Comparison of ENCODE assay signal across 8 mouse cellular contexts in genomic region chr13:73762938-73763337, GRCm38 (mm10). TPM values are rescaled to one million over a fixed set of nuclear protein-coding genes. Genes with fewer than 3 reads are reported as not detected.
DNase-seq lines count a peak whose midpoint lies in the region; ATAC-seq and TF ChIP-seq lines count a peak whose summit lies in the region.

No protein-coding gene starts in this region.

- H3K4me3 ChIP-seq in heart, embryonic 12.5 days, result peak overlapping the region; percentile 69
- peak overlapping the region; percentile 71 for H3K4me3 ChIP-seq in ES-Bruce4 (ENCODE audit: low read depth, low read length)
- H3K4me3 ChIP-seq in liver, embryonic 15.5 days (replicated peaks), result peak overlapping the region; percentile 64; the same call in 1 of the 2 replicates

- H3K4me2 ChIP-seq in heart, embryonic 12.5 days, result peak overlapping the region; percentile 86
- peak overlapping the region; percentile 92 for H3K4me2 ChIP-seq in liver, embryonic 15.5 days

- H3K36me3 ChIP-seq in heart, embryonic 12.5 days, result 0 out of 2 replicates have a peak, but pooled peaks cover 3% of the 10 kb centered on the region
- H3K36me3 ChIP-seq in ES-Bruce4 (ENCODE audit: control insufficient read depth, insufficient read depth, low read length, poor library complexity, severe bottlenecking), result peaks cover 4% of the 10 kb centered on the region; the same call in 1 of the 2 replicates
- H3K36me3 ChIP-seq in liver, embryonic 15.5 days (replicated peaks), result no peaks in the 10 kb centered on the region

- no peaks in the 10 kb centered on the region for H3K27me3 ChIP-seq in heart, embryonic 12.5 days (replicated peaks)
- no peaks in the 10 kb centered on the region for H3K27me3 ChIP-seq in ES-Bruce4 (ENCODE audit: control insufficient read depth, insufficient read depth, low read length, poor library complexity, severe bottlenecking)
- no peaks in the 10 kb centered on the region for H3K27me3 ChIP-seq in liver, embryonic 15.5 days

- 0 out of 2 replicates have a peak, but pooled peaks have one; percentile 19 for ATAC-seq in heart, embryonic 12.5 days (ENCODE audit: insufficient number of reproducible peaks, low FRiP score)
- ATAC-seq in granulocyte monocyte progenitor cell, adult 5-6 weeks (replicated peaks; ENCODE audit: poor library complexity, severe bottlenecking), result peak; percentile 10
- peak; percentile 20 for ATAC-seq in liver, embryonic 15.5 days (ENCODE audit: insufficient read depth)

- H3K27ac ChIP-seq in heart, embryonic 12.5 days (ENCODE audit: poor library complexity, severe bottlenecking), result 0 out of 2 replicates have a peak overlapping the region, but pooled peaks have one; percentile 44
- H3K27ac ChIP-seq in ES-Bruce4 (ENCODE audit: insufficient read depth, low read length), result peak overlapping the region; percentile 57
- peak overlapping the region; percentile 64 for H3K27ac ChIP-seq in liver, embryonic 15.5 days (replicated peaks)

- no peak for TF ChIP-seq EP300 in ES-Bruce4 (IDR thresholded peaks at IDR 0.05; ENCODE audit: insufficient read depth, low read depth, low read length)

- TF ChIP-seq POLR2A in ES-Bruce4 (IDR thresholded peaks at IDR 0.05; ENCODE audit: insufficient read depth, low read length), result no peak

- H3K4me1 ChIP-seq in heart, embryonic 12.5 days (replicated peaks), result peaks cover 58% of the 10 kb centered on the region
- peaks cover 2% of the 10 kb centered on the region for H3K4me1 ChIP-seq in ES-Bruce4 (ENCODE audit: control insufficient read depth, insufficient read depth, low read length)
- peaks cover 43% of the 10 kb centered on the region for H3K4me1 ChIP-seq in liver, embryonic 15.5 days (replicated peaks)

- intact Hi-C loops in gastrocnemius, postnatal 14 days (cut with DNase I; ENCODE audit: low total_unique reads), result no loop called here

- 0 out of 2 replicates have a peak overlapping the region, but pooled peaks have one; percentile 28 for H3K9ac ChIP-seq in heart, embryonic 12.5 days
- peak overlapping the region; percentile 54 for H3K9ac ChIP-seq in ES-Bruce4 (ENCODE audit: low read depth, poor library complexity, severe bottlenecking)
- H3K9ac ChIP-seq in liver, embryonic 15.5 days, result no peak overlapping the region

- no peak for TF ChIP-seq CTCF in ES-Bruce4 (IDR thresholded peaks at IDR 0.05; ENCODE audit: low read depth, low read length)

- 41% methylated on average over 6 of the region's 6 CpGs for WGBS in heart, embryonic 12.5 days
- WGBS in liver, embryonic 15.5 days (ENCODE audit: insufficient replicate concordance), result 43% methylated on average over 6 of the region's 6 CpGs

- DNase-seq in heart, adult 18-20 months, result no peak
- no peak for DNase-seq in left cerebral cortex, adult 9 months (ENCODE audit: low spot score in 2 of 2)
- no peak for DNase-seq in gastrocnemius, postnatal 14 days
- DNase-seq in embryo, embryonic 10.5 days (ENCODE audit: low spot score), result no peak

- no peaks in the 10 kb centered on the region for H3K9me3 ChIP-seq in heart, embryonic 12.5 days (replicated peaks)
- H3K9me3 ChIP-seq in ES-Bruce4 (replicated peaks; ENCODE audit: control insufficient read depth, insufficient read depth, low read length, poor library complexity, severe bottlenecking), result no peaks in the 10 kb centered on the region
- H3K9me3 ChIP-seq in liver, embryonic 15.5 days (replicated peaks), result no peaks in the 10 kb centered on the region

RNA-seq across cellular contexts. Expression of gene Slc12a7, which starts 30.0 kb away (rescaled TPM):
- polyA plus RNA-seq in heart, embryonic 12.5 days (2016; fragmentation: Nextera tagmentation; extraction: Ambion mirVana), result 52.1 and 53.2 TPM in 2 replicates
- total RNA-seq in heart, adult 18-20 months (2021), result 100 to 1,000 TPM; 189 to 209 TPM
- 86.4 and 94.5 TPM in 2 replicates for polyA plus RNA-seq in ES-Bruce4 (2011; ENCODE audit: insufficient read depth, insufficient read length, low read depth, missing spikeins)
- total RNA-seq in granulocyte monocyte progenitor cell, adult 5-6 weeks (2014; fragmentation: Nextera tagmentation), result 3.6 and 8.3 TPM in 2 replicates
- 3.0 and 3.7 TPM in 2 replicates for total RNA-seq in granulocyte monocyte progenitor cell, adult 5-6 weeks (2017)
- polyA plus RNA-seq in liver, embryonic 15.5 days (2015; fragmentation: Nextera tagmentation; extraction: Ambion mirVana), result 9.2 and 11.2 TPM in 2 replicates
- 1 to 10 TPM; 4.5 to 5.2 TPM for total RNA-seq in gastrocnemius, postnatal 14 days (2021)

RNA-seq across cellular contexts. Expression of gene Slc6a19, which starts 58.3 kb away (rescaled TPM):
- polyA plus RNA-seq in heart, embryonic 12.5 days (2016; fragmentation: Nextera tagmentation; extraction: Ambion mirVana), result not detected in 2 replicates
- total RNA-seq in heart, adult 18-20 months (2021), result under 1 TPM in 1 of 2 experiments, not detected in 1; 0.28 TPM
- 0.16 and 1.3 TPM in 2 replicates for polyA plus RNA-seq in ES-Bruce4 (2011; ENCODE audit: insufficient read depth, insufficient read length, low read depth, missing spikeins)
- total RNA-seq in granulocyte monocyte progenitor cell, adult 5-6 weeks (2014; fragmentation: Nextera tagmentation), result not detected in 2 replicates
- total RNA-seq in granulocyte monocyte progenitor cell, adult 5-6 weeks (2017), result not detected in 2 replicates
- 0.83 and 1.0 TPM in 2 replicates for polyA plus RNA-seq in liver, embryonic 15.5 days (2015; fragmentation: Nextera tagmentation; extraction: Ambion mirVana)
- total RNA-seq in gastrocnemius, postnatal 14 days (2021), result under 1 TPM in 1 of 2 experiments, not detected in 1; 0.12 TPM

Comparison
In these comparisons a context has a peak if more than half of its experiments do, and no peak if none do; other contexts are left out.
1. RNA of gene Slc12a7, which starts 30.0 kb away (total RNA-seq): 189 to 209 TPM in heart, adult 18-20 months; 4.5 to 5.2 TPM in gastrocnemius, postnatal 14 days and 3.0 to 8.3 TPM in granulocyte monocyte progenitor cell, adult 5-6 weeks; every median in the first group is over 10 times any median in the second.
2. Peak in every context shown above with its lines, with median percentiles within 50 percentile points of each other: ATAC-seq, H3K27ac ChIP-seq and H3K4me3 ChIP-seq.